Mouse (Mus musculus): ENCODE data around the gene Pkdrej.

DNA sequence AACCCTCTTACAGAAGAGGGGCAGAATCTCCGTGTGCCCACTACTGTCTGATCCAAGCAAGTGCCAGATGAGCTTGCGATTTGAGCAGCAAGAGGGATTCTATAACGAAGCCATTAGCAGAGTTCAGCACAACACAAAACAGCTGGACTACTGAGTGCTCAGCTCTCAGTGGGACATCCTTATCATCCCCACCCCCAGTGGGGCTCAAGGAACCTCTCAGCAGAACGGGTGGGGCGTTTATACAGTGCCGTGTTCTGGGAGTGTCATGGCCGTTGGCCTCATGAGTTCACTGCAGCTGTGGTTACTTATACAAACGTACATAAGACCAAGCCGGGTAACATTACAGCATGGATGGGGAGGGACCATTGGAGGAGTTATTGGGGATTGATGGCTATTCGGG lies 8.1 kb downstream of the Pkdrej start:
- TF ChIP-seq CTCF (IDR thresholded peaks at IDR 0.05; ENCODE audit: extremely low read depth, insufficient read depth, low read length) (no peak), POLR2A (IDR thresholded peaks at IDR 0.05; ENCODE audit: extremely low read depth, insufficient read depth, low read length) (no peak)
